Mouse (Mus musculus): Measurements from ENCODE around the gene Tspan14. TPM values are rescaled to one million over a fixed set of nuclear protein-coding genes. Genes with fewer than 3 reads are reported as not detected.

Tspan14 gene
- total RNA-seq, 1 experiment = 26.5 TPM

DNA sequence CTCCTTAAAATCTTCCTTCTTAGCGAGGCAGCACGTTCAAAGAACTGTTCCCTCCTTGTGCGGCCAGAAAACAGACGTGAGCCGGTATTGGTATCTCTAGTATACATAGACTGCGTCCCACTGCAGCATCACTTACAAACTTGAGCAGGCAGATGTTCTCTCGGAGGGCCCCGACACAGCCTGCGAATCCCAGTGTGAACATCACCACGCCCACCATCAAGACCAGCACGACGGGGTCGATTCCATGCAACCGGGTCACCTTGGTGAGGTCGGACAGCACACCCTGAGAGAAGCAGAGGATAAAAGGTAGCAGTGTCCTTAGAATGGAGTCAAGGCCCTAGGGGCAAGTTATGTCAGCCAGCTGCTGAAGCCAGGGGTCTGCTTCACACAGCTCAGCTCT, 49.9 kb downstream of the Tspan14 start:
- in situ Hi-C loops (cut with MboI; ENCODE audit: low sequenced_read_pairs in 2 of 2, unreplicated experiment in 2 of 2) = no loop called here
- no peak for DNase-seq (ENCODE audit: low read depth, low spot score)
- Histone ChIP-seq H3K9me3 (ENCODE audit: control insufficient read depth, insufficient read depth, low read depth, low read length) (no peaks in the 10 kb centered on the region), H3K36me3 (ENCODE audit: control insufficient read depth, insufficient read depth, low read length, poor library complexity, severe bottlenecking) (peaks cover 22% of the 10 kb centered on the region), H3K4me1 (ENCODE audit: control insufficient read depth in 2 of 2, insufficient read depth in 2 of 2, low read length in 2 of 2, poor library complexity in 1 of 2) (peaks cover 12 to 27% of the 10 kb centered on the region in 2 experiments), H3K4me3 (ENCODE audit: insufficient read depth in 1 of 2, low read depth in 1 of 2, low read length in 2 of 2, poor library complexity in 1 of 2, severe bottlenecking in 1 of 2) (no peak overlapping the region), H3K9ac (ENCODE audit: insufficient read depth, low read depth, low read length, poor library complexity, severe bottlenecking) (no peak overlapping the region), H3K27ac (ENCODE audit: insufficient read depth, low read depth, low read length, poor library complexity, severe bottlenecking) (no peak overlapping the region)
- TF ChIP-seq ZC3H11A (IDR thresholded peaks at IDR 0.05; ENCODE audit: borderline replicate concordance, low read depth, low read length) (no peak), MAFK (IDR thresholded peaks at IDR 0.05; ENCODE audit: insufficient read depth, low read depth, low read length) (no peak), HCFC1 (IDR thresholded peaks at IDR 0.05; ENCODE audit: borderline replicate concordance, insufficient read depth, low read length) (no peak), ZNF384 (IDR thresholded peaks at IDR 0.05; ENCODE audit: low read depth, low read length) (no peak), CHD2 (IDR thresholded peaks at IDR 0.05; ENCODE audit: low read depth, low read length) (no peak)

DNA sequence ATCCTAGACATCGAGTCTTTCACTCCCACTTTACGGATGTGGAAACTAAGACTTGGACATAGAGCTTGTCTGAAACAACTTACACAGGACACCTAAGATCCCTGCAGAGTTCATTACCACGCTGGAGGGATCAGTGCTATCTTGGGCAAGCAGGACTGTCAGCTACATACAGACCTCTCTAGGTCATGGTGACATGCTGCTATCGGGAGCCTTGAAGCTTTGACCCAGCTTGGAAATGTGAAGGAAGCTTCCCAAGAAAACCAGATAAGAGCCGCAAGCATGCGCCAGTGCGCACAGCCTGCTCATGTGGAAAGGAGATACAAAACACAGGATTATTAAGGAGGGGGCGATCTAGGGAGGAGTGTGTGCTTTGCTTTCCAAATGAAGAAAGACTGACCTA, 50.8 kb downstream of the Tspan14 start:
- H3K9ac ChIP-seq (ENCODE audit: insufficient read depth, low read depth, low read length, poor library complexity, severe bottlenecking) = no peak overlapping the region
- peaks cover 12 to 27% of the 10 kb centered on the region in 2 experiments for H3K4me1 ChIP-seq (ENCODE audit: control insufficient read depth in 2 of 2, insufficient read depth in 2 of 2, low read length in 2 of 2, poor library complexity in 1 of 2)
- TF ChIP-seq MAFK (IDR thresholded peaks at IDR 0.05; ENCODE audit: insufficient read depth, low read depth, low read length) = no peak
- no peak for TF ChIP-seq ZC3H11A (IDR thresholded peaks at IDR 0.05; ENCODE audit: borderline replicate concordance, low read depth, low read length)
- no peak for TF ChIP-seq CHD2 (IDR thresholded peaks at IDR 0.05; ENCODE audit: low read depth, low read length)
- TF ChIP-seq HCFC1 (IDR thresholded peaks at IDR 0.05; ENCODE audit: borderline replicate concordance, insufficient read depth, low read length) = no peak
- TF ChIP-seq ZNF384 (IDR thresholded peaks at IDR 0.05; ENCODE audit: low read depth, low read length) = no peak
- H3K27ac ChIP-seq (ENCODE audit: insufficient read depth, low read depth, low read length, poor library complexity, severe bottlenecking) = no peak overlapping the region
- H3K36me3 ChIP-seq (ENCODE audit: control insufficient read depth, insufficient read depth, low read length, poor library complexity, severe bottlenecking) = peaks cover 22% of the 10 kb centered on the region
- DNase-seq (ENCODE audit: low read depth, low spot score) = no peak
- in situ Hi-C loops (cut with MboI; ENCODE audit: low sequenced_read_pairs in 2 of 2, unreplicated experiment in 2 of 2) = no loop called here
- H3K4me3 ChIP-seq (ENCODE audit: insufficient read depth in 1 of 2, low read depth in 1 of 2, low read length in 2 of 2, poor library complexity in 1 of 2, severe bottlenecking in 1 of 2) = no peak overlapping the region
- no peaks in the 10 kb centered on the region for H3K9me3 ChIP-seq (ENCODE audit: control insufficient read depth, insufficient read depth, low read depth, low read length)

DNA sequence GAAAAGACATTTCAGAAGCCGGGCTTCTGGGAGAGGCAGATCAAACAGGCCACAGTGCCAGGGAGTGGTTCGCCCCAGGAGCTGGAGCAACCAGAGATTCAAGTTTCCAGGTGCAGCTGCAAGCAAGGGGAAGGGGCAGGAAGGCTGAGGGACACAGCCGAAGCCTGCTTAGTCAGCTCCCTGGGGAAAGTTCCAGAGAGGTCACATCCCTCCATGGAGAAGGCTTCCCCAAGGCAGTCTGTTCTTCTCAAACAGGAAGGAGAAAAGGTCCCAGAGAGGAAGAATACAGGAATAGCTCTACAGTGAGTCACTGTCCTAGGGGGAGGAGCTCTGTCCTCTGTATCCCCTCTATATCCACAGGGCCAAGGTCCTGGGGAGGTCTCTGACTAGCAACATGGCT, 51.9 kb downstream of the Tspan14 start:
- Histone ChIP-seq H3K27ac (ENCODE audit: insufficient read depth, low read depth, low read length, poor library complexity, severe bottlenecking) (0 out of 2 replicates have a peak overlapping the region, but pooled peaks have one; percentile 4), H3K36me3 (ENCODE audit: control insufficient read depth, insufficient read depth, low read length, poor library complexity, severe bottlenecking) (peaks cover 25% of the 10 kb centered on the region), H3K4me3 (ENCODE audit: insufficient read depth in 1 of 2, low read depth in 1 of 2, low read length in 2 of 2, poor library complexity in 1 of 2, severe bottlenecking in 1 of 2) (no peak overlapping the region), H3K9me3 (ENCODE audit: control insufficient read depth, insufficient read depth, low read depth, low read length) (no peaks in the 10 kb centered on the region), H3K4me1 (ENCODE audit: control insufficient read depth in 2 of 2, insufficient read depth in 2 of 2, low read length in 2 of 2, poor library complexity in 1 of 2) (peaks cover 12 to 27% of the 10 kb centered on the region in 2 experiments), H3K9ac (ENCODE audit: insufficient read depth, low read depth, low read length, poor library complexity, severe bottlenecking) (no peak overlapping the region)
- TF ChIP-seq ZC3H11A (IDR thresholded peaks at IDR 0.05; ENCODE audit: borderline replicate concordance, low read depth, low read length) (no peak), HCFC1 (IDR thresholded peaks at IDR 0.05; ENCODE audit: borderline replicate concordance, insufficient read depth, low read length) (no peak), MAFK (IDR thresholded peaks at IDR 0.05; ENCODE audit: insufficient read depth, low read depth, low read length) (no peak), ZNF384 (IDR thresholded peaks at IDR 0.05; ENCODE audit: low read depth, low read length) (no peak), CHD2 (IDR thresholded peaks at IDR 0.05; ENCODE audit: low read depth, low read length) (no peak)
- in situ Hi-C loops (cut with MboI; ENCODE audit: low sequenced_read_pairs in 2 of 2, unreplicated experiment in 2 of 2) = no loop called here
- no peak for DNase-seq (ENCODE audit: low read depth, low spot score)

DNA sequence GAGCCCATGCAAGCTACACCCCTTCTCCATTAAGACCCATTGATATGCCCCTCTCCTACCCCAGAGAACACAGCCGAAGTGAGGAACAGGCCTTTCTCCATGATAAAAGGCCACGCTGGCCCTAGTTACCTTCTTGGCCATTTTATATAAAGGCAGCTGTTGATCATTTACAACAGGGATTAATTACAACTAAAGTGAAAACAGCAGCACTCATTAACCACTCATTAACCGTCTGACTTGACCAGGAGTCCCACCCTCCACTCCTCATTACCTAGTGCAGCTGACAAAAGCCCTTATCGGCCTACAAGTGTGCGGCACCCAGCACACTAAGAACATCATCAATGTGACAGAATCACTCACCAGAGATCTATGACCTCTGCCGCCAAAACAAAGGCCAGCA, 52.9 kb downstream of the Tspan14 start:
- Histone ChIP-seq H3K9me3 (ENCODE audit: control insufficient read depth, insufficient read depth, low read depth, low read length) (no peaks in the 10 kb centered on the region), H3K4me1 (ENCODE audit: control insufficient read depth in 2 of 2, insufficient read depth in 2 of 2, low read length in 2 of 2, poor library complexity in 1 of 2) (peaks cover 12 to 27% of the 10 kb centered on the region in 2 experiments), H3K4me3 (ENCODE audit: insufficient read depth in 1 of 2, low read depth in 1 of 2, low read length in 2 of 2, poor library complexity in 1 of 2, severe bottlenecking in 1 of 2) (no peak overlapping the region), H3K9ac (ENCODE audit: insufficient read depth, low read depth, low read length, poor library complexity, severe bottlenecking) (no peak overlapping the region), H3K36me3 (ENCODE audit: control insufficient read depth, insufficient read depth, low read length, poor library complexity, severe bottlenecking) (peaks cover 35% of the 10 kb centered on the region), H3K27ac (ENCODE audit: insufficient read depth, low read depth, low read length, poor library complexity, severe bottlenecking) (no peak overlapping the region)
- TF ChIP-seq HCFC1 (IDR thresholded peaks at IDR 0.05; ENCODE audit: borderline replicate concordance, insufficient read depth, low read length) (no peak), ZNF384 (IDR thresholded peaks at IDR 0.05; ENCODE audit: low read depth, low read length) (no peak), ZC3H11A (IDR thresholded peaks at IDR 0.05; ENCODE audit: borderline replicate concordance, low read depth, low read length) (no peak), MAFK (IDR thresholded peaks at IDR 0.05; ENCODE audit: insufficient read depth, low read depth, low read length) (no peak), CHD2 (IDR thresholded peaks at IDR 0.05; ENCODE audit: low read depth, low read length) (no peak)
- DNase-seq (ENCODE audit: low read depth, low spot score) = no peak
- in situ Hi-C loops (cut with MboI; ENCODE audit: low sequenced_read_pairs in 2 of 2, unreplicated experiment in 2 of 2) = no loop called here

DNA sequence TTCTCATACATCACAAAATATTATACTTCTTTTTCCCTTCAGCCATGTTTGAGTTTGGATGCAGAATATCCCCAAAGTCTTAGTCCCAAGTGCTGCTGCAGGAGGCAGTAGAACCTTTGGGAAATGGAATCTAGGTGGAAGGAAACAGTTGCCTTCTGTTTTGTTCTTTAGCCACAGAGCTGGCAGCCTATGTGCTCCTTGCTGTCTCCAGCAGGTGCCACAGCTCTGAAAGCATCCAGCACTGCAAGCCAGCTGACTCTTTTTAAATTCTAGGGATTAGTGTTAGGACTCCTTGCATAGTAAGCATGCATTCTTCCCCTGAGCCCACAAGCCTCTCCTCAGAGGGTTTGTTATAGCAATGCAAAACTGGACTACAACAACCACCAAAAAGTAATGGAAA, 55.1 kb downstream of the Tspan14 start:
- Histone ChIP-seq H3K27ac (ENCODE audit: insufficient read depth, low read depth, low read length, poor library complexity, severe bottlenecking) (no peak overlapping the region), H3K4me1 (ENCODE audit: control insufficient read depth in 2 of 2, insufficient read depth in 2 of 2, low read length in 2 of 2, poor library complexity in 1 of 2) (peaks cover 12 to 17% of the 10 kb centered on the region in 2 experiments), H3K9me3 (ENCODE audit: control insufficient read depth, insufficient read depth, low read depth, low read length) (no peaks in the 10 kb centered on the region), H3K36me3 (ENCODE audit: control insufficient read depth, insufficient read depth, low read length, poor library complexity, severe bottlenecking) (peaks cover 52% of the 10 kb centered on the region), H3K9ac (ENCODE audit: insufficient read depth, low read depth, low read length, poor library complexity, severe bottlenecking) (no peak overlapping the region), H3K4me3 (ENCODE audit: insufficient read depth in 1 of 2, low read depth in 1 of 2, low read length in 2 of 2, poor library complexity in 1 of 2, severe bottlenecking in 1 of 2) (no peak overlapping the region)
- in situ Hi-C loops (cut with MboI; ENCODE audit: low sequenced_read_pairs in 2 of 2, unreplicated experiment in 2 of 2) = no loop called here
- TF ChIP-seq HCFC1 (IDR thresholded peaks at IDR 0.05; ENCODE audit: borderline replicate concordance, insufficient read depth, low read length) = no peak
- no peak for TF ChIP-seq ZC3H11A (IDR thresholded peaks at IDR 0.05; ENCODE audit: borderline replicate concordance, low read depth, low read length)
- TF ChIP-seq CHD2 (IDR thresholded peaks at IDR 0.05; ENCODE audit: low read depth, low read length) = no peak
- TF ChIP-seq ZNF384 (IDR thresholded peaks at IDR 0.05; ENCODE audit: low read depth, low read length) = no peak
- no peak for TF ChIP-seq MAFK (IDR thresholded peaks at IDR 0.05; ENCODE audit: insufficient read depth, low read depth, low read length)
- no peak for DNase-seq (ENCODE audit: low read depth, low spot score)

Measured in ES-E14 (cell line).